Mouse (Mus musculus) c-Kit-positive CD71-positive TER-119-positive erythroid progenitor cells, embryonic 14.5 days (primary cell): Measurements from ENCODE around the gene Nhlh2.

Experiments
- DNase-seq: peaks from one replicate; pipeline ENCODE4 v3.0.0-alpha.2; 2013; ENCODE audit warnings: low spot score

The Nhlh2 gene

GRCm38 (mm10) chr3:102009926-102010381 lies at the start of gene Nhlh2:
Nhlh2 (plus strand) TSS chr3:102010076.
- no peak for DNase-seq

DNA sequence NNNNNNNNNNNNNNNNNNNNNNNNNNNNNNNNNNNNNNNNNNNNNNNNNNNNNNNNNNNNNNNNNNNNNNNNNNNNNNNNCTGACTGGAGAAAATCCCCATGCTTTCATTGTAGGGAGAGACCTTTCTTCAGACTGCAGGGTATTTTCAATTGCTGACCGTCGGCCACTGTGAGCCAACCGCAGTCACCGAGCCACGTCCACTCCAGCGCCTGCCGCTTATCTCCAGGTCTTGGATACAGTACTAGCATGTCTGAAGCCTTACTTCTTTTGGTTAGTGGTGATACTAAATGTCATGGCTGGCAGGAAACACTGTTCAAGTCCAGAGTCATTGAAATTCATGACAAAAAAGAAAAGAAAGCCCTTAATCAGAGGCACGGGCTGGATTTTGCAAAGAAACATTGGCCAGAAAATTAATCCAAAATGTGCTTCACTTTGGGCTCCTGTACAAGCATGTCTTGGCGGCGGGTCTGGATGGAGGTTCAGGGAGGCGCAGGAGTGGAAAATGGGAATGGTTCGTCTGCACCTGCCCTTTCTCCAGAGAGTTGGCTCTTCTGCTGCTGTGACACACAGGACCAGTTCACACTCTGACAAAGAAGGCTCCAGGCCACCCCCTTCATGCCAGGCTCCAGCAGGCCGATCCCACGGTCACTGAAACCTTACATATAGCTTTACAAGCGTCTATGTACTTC lies 48.6 kb upstream of the Nhlh2 start:
- DNase-seq = no peak

- DNase-seq = no peak
Measured at GRCm38 (mm10) chr3:101963501-101963900, 46.4 kb upstream of the Nhlh2 start.

DNA sequence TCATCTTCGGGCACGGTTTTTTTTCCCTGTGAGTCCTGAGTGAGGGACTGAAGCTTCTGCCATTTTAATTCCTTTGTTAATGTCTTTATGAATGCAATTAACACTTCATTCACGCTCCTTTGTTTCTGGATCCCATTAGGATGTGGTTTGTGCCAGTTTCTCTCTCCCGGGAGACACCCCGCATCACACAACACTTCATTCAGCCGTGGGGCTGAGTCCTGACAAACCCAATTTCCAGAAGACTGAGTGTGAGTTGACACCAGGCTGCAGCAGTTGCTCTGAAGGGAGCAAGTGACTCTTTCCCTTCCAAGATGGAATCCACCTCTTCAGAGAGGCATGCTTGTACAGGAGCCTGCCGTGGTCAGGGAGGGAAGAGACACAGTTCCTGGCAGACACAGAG lies 45.5 kb upstream of the Nhlh2 start:
- no peak for DNase-seq

DNA sequence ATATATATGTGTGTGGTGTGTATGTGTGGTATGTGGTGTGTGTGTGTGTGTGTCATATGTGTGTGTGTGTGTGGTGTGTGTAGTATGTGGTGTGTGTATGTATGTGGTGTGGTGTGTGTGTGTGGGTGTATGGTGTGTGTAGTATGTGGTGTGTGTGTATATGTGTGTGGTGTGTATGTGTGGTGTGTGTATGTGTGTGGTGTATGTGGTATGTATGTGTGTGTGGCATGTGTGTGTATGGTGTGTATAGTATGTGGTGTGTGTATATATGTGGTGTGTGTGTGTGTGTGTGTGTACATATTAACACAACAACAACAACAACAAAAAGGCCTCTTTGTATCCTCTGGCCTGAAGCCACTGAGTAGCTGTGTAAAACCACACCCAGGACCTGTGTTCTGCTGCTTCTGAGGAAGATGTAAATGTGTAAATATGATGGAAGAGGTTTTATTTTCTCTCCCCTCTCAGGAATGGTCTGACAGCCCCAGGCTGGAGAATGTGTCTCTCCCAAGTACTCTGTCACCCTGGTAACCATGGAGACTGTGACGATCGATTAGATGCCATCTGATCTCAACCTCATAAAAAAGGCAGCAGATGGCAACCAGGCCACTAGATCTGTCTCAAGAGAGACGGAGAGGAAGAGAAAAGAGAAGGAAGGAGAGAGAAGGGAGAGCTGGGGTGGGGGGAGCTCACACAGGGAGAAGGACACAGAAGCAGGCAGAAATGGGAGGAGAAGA lies 42.9 kb upstream of the Nhlh2 start:
- DNase-seq = no peak

GRCm38 (mm10) chr3:101975337-101975736 lies 34.5 kb upstream of the Nhlh2 start:
- no peak for DNase-seq

GRCm38 (mm10) chr3:101978299-101978994 lies 31.4 kb upstream of the Nhlh2 start:
- DNase-seq = no peak

- no peak for DNase-seq
Measured at GRCm38 (mm10) chr3:101983917-101984316, 26.0 kb upstream of the Nhlh2 start.

DNA sequence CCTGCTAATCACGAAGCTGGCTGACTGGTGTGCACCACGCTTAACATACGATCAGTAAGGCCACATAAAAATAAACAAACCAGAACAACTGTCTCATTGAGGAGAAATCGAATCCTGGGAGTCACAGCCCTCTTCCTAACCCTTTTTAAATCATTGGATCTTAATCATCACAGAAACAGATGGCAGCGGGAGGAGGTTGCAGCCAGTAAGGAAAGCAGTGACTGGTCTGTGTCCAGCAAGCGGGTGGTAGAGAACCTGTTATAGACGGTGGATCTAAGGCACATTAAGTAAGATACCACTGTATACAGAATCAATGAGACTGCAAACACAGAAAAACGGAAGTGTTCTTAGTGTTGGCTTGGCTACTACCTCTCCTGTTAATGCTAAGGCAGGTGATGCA lies 24.2 kb upstream of the Nhlh2 start:
- no peak for DNase-seq

- DNase-seq = no peak
Measured at GRCm38 (mm10) chr3:101990136-101990535, 19.7 kb upstream of the Nhlh2 start.

GRCm38 (mm10) chr3:101990995-101991516 lies 18.8 kb upstream of the Nhlh2 start:
- DNase-seq = no peak

DNA sequence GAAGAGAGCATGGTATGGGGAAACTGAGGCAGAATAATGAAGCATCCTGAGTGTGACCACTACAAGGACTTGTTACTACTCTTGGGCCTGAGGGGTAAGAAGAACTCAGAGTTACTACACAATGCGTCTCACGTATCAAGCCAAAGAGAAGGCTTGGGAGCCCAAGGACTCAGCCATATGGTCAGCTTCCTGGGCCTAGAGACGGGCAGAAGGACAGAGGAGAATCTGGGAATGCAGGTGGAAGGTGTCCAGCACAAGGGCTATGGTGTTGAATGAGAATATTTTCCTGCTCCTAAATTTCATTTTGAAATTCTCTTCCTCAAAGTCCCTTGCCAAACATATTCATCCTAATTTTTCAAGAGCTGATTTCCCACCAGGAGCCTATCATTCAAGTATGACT lies 12.0 kb upstream of the Nhlh2 start:
- DNase-seq = no peak

- DNase-seq = no peak
Measured at GRCm38 (mm10) chr3:102010681-102011317, 923 bp downstream of the Nhlh2 start.

- no peak for DNase-seq
Measured at GRCm38 (mm10) chr3:102011318-102012075, 1.6 kb downstream of the Nhlh2 start.

GRCm38 (mm10) chr3:102012076-102012610 lies 2.3 kb downstream of the Nhlh2 start:
- no peak for DNase-seq

GRCm38 (mm10) chr3:102012611-102013211 lies 2.8 kb downstream of the Nhlh2 start:
- no peak for DNase-seq

DNA sequence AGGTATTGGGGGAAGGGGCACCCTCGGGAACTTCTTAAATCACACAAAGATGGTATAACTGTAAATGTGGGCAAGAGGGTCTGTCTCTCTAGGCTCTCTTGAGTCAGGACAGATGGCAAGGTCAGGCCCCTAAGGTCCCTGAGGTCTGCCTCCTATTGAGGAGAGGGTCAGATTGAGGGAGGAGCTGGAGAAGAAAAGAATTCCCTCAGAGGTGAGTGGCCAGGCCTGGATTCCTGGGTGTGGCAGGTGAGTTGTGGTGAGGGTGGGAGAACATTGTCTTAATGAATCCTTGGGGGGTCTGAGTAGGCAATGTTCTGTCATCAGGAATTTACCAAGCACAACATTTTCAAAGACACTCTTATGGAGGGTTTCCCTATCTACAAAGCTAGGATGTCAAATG lies 10.7 kb downstream of the Nhlh2 start:
- DNase-seq = no peak

DNA sequence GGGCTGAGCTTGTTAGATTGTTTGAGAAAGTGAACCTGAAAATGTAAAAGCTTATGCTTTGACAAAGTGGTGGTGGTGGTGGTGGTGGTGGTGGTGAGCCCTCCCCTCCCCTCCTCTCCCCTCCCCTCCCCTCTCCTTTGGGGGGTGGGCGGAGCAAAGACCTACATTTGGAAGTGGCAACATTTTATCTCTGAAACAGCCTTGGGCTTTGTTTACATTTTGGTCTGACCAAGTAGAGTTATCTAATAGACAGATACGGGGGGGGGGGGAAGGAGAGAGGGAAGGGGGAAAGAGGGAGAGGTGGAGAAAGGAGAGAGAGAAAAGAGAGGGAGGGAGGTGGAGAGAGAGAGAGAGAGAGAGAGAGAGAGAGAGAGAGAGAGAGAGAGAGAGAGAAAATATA lies 12.8 kb downstream of the Nhlh2 start:
- DNase-seq = no peak

GRCm38 (mm10) chr3:102023337-102023736 lies 13.5 kb downstream of the Nhlh2 start:
- no peak for DNase-seq

DNA sequence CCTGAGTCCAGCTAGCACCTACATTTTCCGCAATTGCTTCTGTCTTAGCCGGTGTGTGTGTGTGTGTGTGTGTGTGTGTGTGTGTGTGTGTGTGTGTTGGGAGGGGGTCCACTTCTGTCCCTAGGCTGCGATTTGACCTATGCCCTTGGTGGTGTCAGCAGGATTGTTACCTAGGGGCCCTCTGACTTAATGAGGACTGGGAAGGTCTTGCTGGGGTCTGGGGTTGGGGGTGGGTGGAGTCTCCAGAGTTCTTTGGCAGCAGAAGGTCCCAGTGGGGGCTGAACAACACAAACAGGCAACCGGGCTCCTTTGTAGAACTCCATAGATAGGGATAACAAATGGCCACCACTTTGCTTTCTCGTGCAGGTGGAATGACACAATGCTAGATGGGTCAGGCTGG lies 14.0 kb downstream of the Nhlh2 start:
- no peak for DNase-seq

DNA sequence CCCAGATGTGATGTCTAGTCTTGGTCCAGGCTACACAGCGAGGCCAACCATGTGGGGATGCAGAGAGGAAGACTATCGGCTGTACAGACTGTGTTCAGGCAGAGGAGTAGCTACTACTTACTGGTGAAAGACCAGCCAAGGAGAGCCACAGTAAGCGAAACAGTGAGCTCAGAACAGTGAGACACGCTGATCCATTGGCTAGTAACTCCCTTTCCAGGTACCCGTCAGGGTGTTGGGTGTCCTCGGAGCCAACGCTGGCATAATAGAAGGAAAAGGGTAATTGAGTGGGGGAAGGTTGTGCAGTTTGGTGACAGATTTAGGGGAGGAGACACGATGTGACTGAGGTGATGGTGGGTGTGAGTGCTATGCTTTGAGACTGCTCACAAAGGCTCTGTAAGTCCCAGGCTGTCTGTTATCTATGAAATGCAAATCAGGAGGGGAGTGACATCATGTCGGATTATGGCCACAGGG lies 15.1 kb downstream of the Nhlh2 start:
- DNase-seq = no peak
